Mouse (Mus musculus): ENCODE measurements around the gene H2-Aa. TPM values are rescaled to one million over a fixed set of nuclear protein-coding genes. Genes with fewer than 3 reads are reported as not detected.

H2-Aa gene
- polyA plus RNA-seq, 1 experiment, result 1,846 TPM

GRCm38 (mm10) chr17:34269817-34270216 lies 17.8 kb downstream of the H2-Aa start:
- Histone ChIP-seq H3K4me1 (ENCODE audit: control insufficient read depth, insufficient read depth, insufficient read length) (peaks cover 6% of the 10 kb centered on the region; the same call in 1 of the 2 replicates), H3K36me3 (ENCODE audit: control insufficient read depth, insufficient read depth, low read length) (peaks cover 42% of the 10 kb centered on the region), H3K4me3 (ENCODE audit: extremely low read depth, insufficient read depth, insufficient read length) (no peak overlapping the region), H3K27ac (ENCODE audit: insufficient read depth, low read length) (no peak overlapping the region), H3K27me3 (ENCODE audit: control insufficient read depth, insufficient read depth, low read length) (no peaks in the 10 kb centered on the region)
- DNase-seq (ENCODE audit: low read depth in 1 of 2, low spot score in 2 of 2), result no peak
- 87% methylated on average over 4 of the region's 4 CpGs for WGBS
- no peak for TF ChIP-seq CTCF (IDR thresholded peaks at IDR 0.05; ENCODE audit: extremely low read depth, insufficient read depth, insufficient read length, insufficient replicate concordance)
- no peak for TF ChIP-seq POLR2A (IDR thresholded peaks at IDR 0.05; ENCODE audit: low read depth, low read length)

GRCm38 (mm10) chr17:34268748-34269147 lies 18.9 kb downstream of the H2-Aa start:
- WGBS, result 92% methylated on average over 2 of the region's 2 CpGs
- DNase-seq (ENCODE audit: low read depth in 1 of 2, low spot score in 2 of 2), result no peak
- Histone ChIP-seq H3K27me3 (ENCODE audit: control insufficient read depth, insufficient read depth, low read length) (no peaks in the 10 kb centered on the region), H3K4me3 (ENCODE audit: extremely low read depth, insufficient read depth, insufficient read length) (no peak overlapping the region), H3K27ac (ENCODE audit: insufficient read depth, low read length) (peak overlapping the region; percentile 59; the same call in 1 of the 2 replicates), H3K36me3 (ENCODE audit: control insufficient read depth, insufficient read depth, low read length) (peaks cover 47% of the 10 kb centered on the region), H3K4me1 (ENCODE audit: control insufficient read depth, insufficient read depth, insufficient read length) (peaks cover 6% of the 10 kb centered on the region; the same call in 1 of the 2 replicates)
- no peak for TF ChIP-seq CTCF (IDR thresholded peaks at IDR 0.05; ENCODE audit: extremely low read depth, insufficient read depth, insufficient read length, insufficient replicate concordance)
- TF ChIP-seq POLR2A (IDR thresholded peaks at IDR 0.05; ENCODE audit: low read depth, low read length), result no peak

- no peak for DNase-seq (ENCODE audit: low read depth in 1 of 2, low spot score in 2 of 2)
- no peaks in the 10 kb centered on the region for H3K27me3 ChIP-seq (ENCODE audit: control insufficient read depth, insufficient read depth, low read length)
- no peak overlapping the region for H3K4me3 ChIP-seq (ENCODE audit: extremely low read depth, insufficient read depth, insufficient read length)
- WGBS, result 82% methylated on average over 2 of the region's 2 CpGs
- H3K36me3 ChIP-seq (ENCODE audit: control insufficient read depth, insufficient read depth, low read length), result peaks cover 47% of the 10 kb centered on the region
- H3K27ac ChIP-seq (ENCODE audit: insufficient read depth, low read length), result peak overlapping the region; percentile 59
- peaks cover 6% of the 10 kb centered on the region; the same call in 1 of the 2 replicates for H3K4me1 ChIP-seq (ENCODE audit: control insufficient read depth, insufficient read depth, insufficient read length)
- no peak for TF ChIP-seq CTCF (IDR thresholded peaks at IDR 0.05; ENCODE audit: extremely low read depth, insufficient read depth, insufficient read length, insufficient replicate concordance)
- TF ChIP-seq POLR2A (IDR thresholded peaks at IDR 0.05; ENCODE audit: low read depth, low read length), result no peak
Measured at GRCm38 (mm10) chr17:34268262-34268661, 19.4 kb downstream of the H2-Aa start.

- TF ChIP-seq POLR2A (IDR thresholded peaks at IDR 0.05; ENCODE audit: low read depth, low read length) (no peak), CTCF (IDR thresholded peaks at IDR 0.05; ENCODE audit: extremely low read depth, insufficient read depth, insufficient read length, insufficient replicate concordance) (no peak)
- peak in 1 of 2 experiments; percentile 44 for DNase-seq (ENCODE audit: low read depth in 1 of 2, low spot score in 2 of 2)
- Histone ChIP-seq H3K27me3 (ENCODE audit: control insufficient read depth, insufficient read depth, low read length) (no peaks in the 10 kb centered on the region), H3K27ac (ENCODE audit: insufficient read depth, low read length) (peak overlapping the region; percentile 59), H3K4me3 (ENCODE audit: extremely low read depth, insufficient read depth, insufficient read length) (peak overlapping the region; percentile 90), H3K4me1 (ENCODE audit: control insufficient read depth, insufficient read depth, insufficient read length) (peaks cover 19% of the 10 kb centered on the region), H3K36me3 (ENCODE audit: control insufficient read depth, insufficient read depth, low read length) (peaks cover 41% of the 10 kb centered on the region)
- WGBS, result 2% methylated on average over 93 of the region's 93 CpGs
Measured at GRCm38 (mm10) chr17:34264452-34265351, 22.9 kb downstream of the H2-Aa start.

- peaks cover 34% of the 10 kb centered on the region for H3K36me3 ChIP-seq (ENCODE audit: control insufficient read depth, insufficient read depth, low read length)
- peak overlapping the region; percentile 90 for H3K4me3 ChIP-seq (ENCODE audit: extremely low read depth, insufficient read depth, insufficient read length)
- TF ChIP-seq CTCF (IDR thresholded peaks at IDR 0.05; ENCODE audit: extremely low read depth, insufficient read depth, insufficient read length, insufficient replicate concordance), result no peak
- peak; percentile 43 for TF ChIP-seq POLR2A (IDR thresholded peaks at IDR 0.05; ENCODE audit: low read depth, low read length)
- DNase-seq (ENCODE audit: low read depth in 1 of 2, low spot score in 2 of 2), result peak; percentile 73 to 74
- 12% methylated on average over 14 of the region's 14 CpGs for WGBS
- peaks cover 23% of the 10 kb centered on the region for H3K4me1 ChIP-seq (ENCODE audit: control insufficient read depth, insufficient read depth, insufficient read length)
- no peaks in the 10 kb centered on the region for H3K27me3 ChIP-seq (ENCODE audit: control insufficient read depth, insufficient read depth, low read length)
- H3K27ac ChIP-seq (ENCODE audit: insufficient read depth, low read length), result peak overlapping the region; percentile 96
Measured at GRCm38 (mm10) chr17:34263811-34264371, 23.7 kb downstream of the H2-Aa start.

GRCm38 (mm10) chr17:34263068-34263467 lies 24.6 kb downstream of the H2-Aa start:
- no peaks in the 10 kb centered on the region for H3K27me3 ChIP-seq (ENCODE audit: control insufficient read depth, insufficient read depth, low read length)
- peak overlapping the region; percentile 96 for H3K27ac ChIP-seq (ENCODE audit: insufficient read depth, low read length)
- peak; percentile 97 for TF ChIP-seq POLR2A (IDR thresholded peaks at IDR 0.05; ENCODE audit: low read depth, low read length)
- TF ChIP-seq CTCF (IDR thresholded peaks at IDR 0.05; ENCODE audit: extremely low read depth, insufficient read depth, insufficient read length, insufficient replicate concordance), result no peak
- peak overlapping the region; percentile 90 for H3K4me3 ChIP-seq (ENCODE audit: extremely low read depth, insufficient read depth, insufficient read length)
- peaks cover 26% of the 10 kb centered on the region for H3K36me3 ChIP-seq (ENCODE audit: control insufficient read depth, insufficient read depth, low read length)
- DNase-seq (ENCODE audit: low read depth in 1 of 2, low spot score in 2 of 2), result peak; percentile 84 to 96
- H3K4me1 ChIP-seq (ENCODE audit: control insufficient read depth, insufficient read depth, insufficient read length), result peaks cover 28% of the 10 kb centered on the region
- 2% methylated on average over 8 of the region's 8 CpGs for WGBS

Measured in spleen, adult 2 months (tissue).